Mouse (Mus musculus) neural tube, embryonic 11.5 days (tissue): ENCODE measurements around the gene Alox12b. TPM values are rescaled to one million over a fixed set of nuclear protein-coding genes. Genes with fewer than 3 reads are reported as not detected.

Source experiments
- ATAC-seq: fragments of 200-750 bp; cut with Nextera tagmentation; 2 replicates; pipeline ENCODE4 v1.8.0; 2017; ENCODE audit warnings: moderate number of reproducible peaks, mild to moderate bottlenecking, moderate TSS enrichment, moderate library complexity; ENCODE audit not compliant: insufficient read depth, low FRiP score, low TSS enrichment
- DNase-seq: peaks from one replicate; pipeline ENCODE4 v3.0.0-alpha.2; 2015; ENCODE audit warnings: low spot score
- H3K27ac ChIP-seq: fragments of 300-500 bp; sonication (generic); 2 replicates; pipeline ENCODE4 v1.5.1; 2014; ENCODE audit warnings: low read depth, mild to moderate bottlenecking, low read length
- H3K27me3 ChIP-seq: fragments of 300-500 bp; sonication (generic); 2 replicates; pipeline ENCODE4 v1.6.1; 2014; ENCODE audit warnings: mild to moderate bottlenecking, low read length, mixed read lengths; ENCODE audit not compliant: control insufficient read depth, insufficient read depth
- H3K36me3 ChIP-seq: fragments of 300-500 bp; sonication (generic); 2 replicates; pipeline ENCODE4 v1.6.1; 2014; ENCODE audit warnings: mild to moderate bottlenecking, low read length, moderate library complexity, mixed read lengths; ENCODE audit not compliant: control insufficient read depth, insufficient read depth
- H3K4me1 ChIP-seq: fragments of 300-500 bp; sonication (generic); 2 replicates; pipeline ENCODE4 v1.6.1; 2014; ENCODE audit warnings: low read length, mixed read lengths; ENCODE audit not compliant: control insufficient read depth, insufficient read depth
- H3K4me2 ChIP-seq: fragments of 300-500 bp; sonication (generic); 2 replicates; pipeline ENCODE4 v1.6.1; 2014; ENCODE audit warnings: low read depth, mild to moderate bottlenecking, moderate library complexity
- H3K4me3 ChIP-seq: fragments of 300-500 bp; sonication (generic); 2 replicates; pipeline ENCODE4 v1.5.1; 2014; ENCODE audit warnings: low read depth, low read length
- H3K9ac ChIP-seq: fragments of 300-500 bp; sonication (generic); 2 replicates; pipeline ENCODE4 v1.6.1; 2014; ENCODE audit warnings: mild to moderate bottlenecking, low read length
- H3K9me3 ChIP-seq: fragments of 300-500 bp; sonication (generic); 2 replicates; pipeline ENCODE4 v1.6.1; 2016; ENCODE audit warnings: low read length; ENCODE audit not compliant: control insufficient read depth
- WGBS: fragments of 180-500 bp; shearing (Covaris S2); extraction: QIAGEN DNeasy Blood & Tissue Kit; methylation state at CpG from one replicate; pipeline ENCODE4 v1.1.7; 2014; 5-methylcytosine and 5-hydroxymethylcytosine counted together
- polyA plus RNA-seq: library from polyadenylated mRNA; unstranded; fragments of >200 nt; fragmentation: Nextera tagmentation; extraction: Ambion mirVana; gene quantifications from 2 replicates; pipeline ENCODE4 v1.2.1, GENCODE M21; 2014

The Alox12b gene
- polyA plus RNA-seq, 1 experiment from 2014 or later, result not detected

DNA sequence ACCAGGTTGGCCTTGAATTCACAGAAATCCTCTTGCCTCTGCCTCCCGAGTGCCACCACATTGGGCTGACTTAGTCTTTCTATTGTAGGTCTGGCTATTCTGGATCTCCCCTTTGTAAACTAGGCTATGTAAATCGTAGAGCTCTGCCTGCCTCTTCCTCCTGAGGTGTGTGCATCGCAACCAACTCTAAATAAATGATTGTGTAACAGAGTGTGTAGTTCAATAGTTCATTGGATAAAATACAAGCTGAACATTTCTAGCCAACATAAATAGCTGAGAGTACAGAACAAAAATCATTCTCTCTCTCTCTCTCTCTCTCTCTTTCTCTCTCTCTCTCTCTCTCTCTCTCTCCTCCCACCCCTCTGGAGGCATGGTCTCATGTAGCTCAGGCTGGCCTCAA lies 42.2 kb upstream of the Alox12b start:
- H3K9ac ChIP-seq, result no peak overlapping the region
- no peaks in the 10 kb centered on the region for H3K36me3 ChIP-seq
- H3K4me3 ChIP-seq, result no peak overlapping the region
- DNase-seq (no peak), ATAC-seq (no peak)
- no peaks in the 10 kb centered on the region for H3K9me3 ChIP-seq
- H3K27ac ChIP-seq, result no peak overlapping the region
- WGBS, result 82% methylated on average over 3 of the region's 3 CpGs
- no peak overlapping the region for H3K4me2 ChIP-seq
- H3K27me3 ChIP-seq, result peaks cover 6% of the 10 kb centered on the region; the same call in 1 of the 2 replicates
- peaks cover 11% of the 10 kb centered on the region for H3K4me1 ChIP-seq

DNA sequence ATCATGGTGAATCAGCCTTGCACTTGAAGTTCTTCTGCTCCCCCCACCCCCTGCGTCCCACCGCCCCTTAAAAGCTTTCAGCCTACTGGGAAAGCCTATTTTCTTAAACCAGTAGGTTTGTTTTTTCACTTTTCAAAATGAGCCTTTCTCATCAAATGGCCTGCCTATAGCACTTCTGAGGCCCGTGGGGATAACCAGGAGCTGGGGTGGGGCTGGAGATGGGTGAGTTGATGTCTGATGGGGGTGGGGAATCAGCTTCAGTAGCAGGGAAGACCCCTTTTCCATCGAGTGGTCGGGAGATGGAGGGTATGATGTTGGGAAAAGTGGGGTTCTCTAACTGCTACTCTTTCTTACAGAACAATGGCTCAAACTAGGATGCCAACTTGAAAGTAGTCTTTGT lies 39.9 kb upstream of the Alox12b start:
- Histone ChIP-seq H3K4me3 (no peak overlapping the region), H3K9me3 (no peaks in the 10 kb centered on the region), H3K36me3 (no peaks in the 10 kb centered on the region), H3K4me1 (peaks cover 15% of the 10 kb centered on the region), H3K27ac (no peak overlapping the region), H3K4me2 (peak overlapping the region; percentile 98), H3K27me3 (peaks cover 21% of the 10 kb centered on the region), H3K9ac (no peak overlapping the region)
- DNase-seq (no peak), ATAC-seq (no peak)
- WGBS, result 53% methylated on average over 5 of the region's 5 CpGs

DNA sequence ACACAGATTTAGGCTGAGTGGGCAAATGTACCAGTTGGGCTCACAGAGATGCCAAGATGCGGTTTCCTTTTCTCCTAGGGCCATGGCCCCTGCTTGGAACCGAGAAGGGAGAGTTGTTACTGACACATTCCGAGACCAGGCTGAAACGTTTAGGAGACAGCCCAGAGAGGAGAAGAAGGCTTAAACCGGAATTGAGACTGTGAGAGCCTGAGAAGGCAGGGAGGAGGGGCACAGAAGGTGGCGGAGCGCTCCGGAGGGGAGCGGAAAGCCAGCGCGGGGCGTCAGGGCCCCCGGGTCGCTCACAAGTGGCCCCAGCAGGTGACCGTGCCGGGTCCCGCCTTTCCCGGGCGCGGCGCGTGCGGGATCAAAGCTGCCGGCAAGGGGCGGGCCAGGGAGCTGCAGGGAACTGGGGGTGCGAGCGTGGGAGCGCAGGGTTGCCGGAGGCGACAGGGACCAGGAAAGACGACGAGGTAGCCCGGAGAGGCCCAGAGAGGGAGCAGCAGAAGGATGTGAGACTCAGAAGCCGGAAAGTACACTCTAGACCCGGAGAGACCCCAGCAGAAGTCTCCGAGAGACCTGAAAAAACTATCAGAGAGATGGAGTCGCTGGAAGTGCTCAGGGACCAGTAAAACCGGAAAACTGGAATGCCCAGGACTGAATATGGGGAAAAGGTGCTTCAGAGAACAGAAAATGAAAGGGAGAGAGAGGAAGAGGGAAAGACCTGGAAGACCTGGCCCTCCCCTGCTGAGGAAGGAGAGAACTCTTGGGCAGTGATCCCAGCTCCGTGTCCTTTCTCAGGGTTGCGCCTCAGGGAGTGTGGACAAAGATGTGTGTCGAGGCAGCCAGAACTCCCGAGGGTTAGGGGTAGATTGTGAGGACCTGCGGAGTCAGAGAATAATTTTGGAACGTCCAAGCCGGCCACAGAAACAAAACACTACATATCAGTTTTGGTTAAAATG lies 38.8 kb upstream of the Alox12b start:
- peaks cover 16% of the 10 kb centered on the region for H3K4me1 ChIP-seq
- H3K9ac ChIP-seq, result peak overlapping the region; percentile 66
- H3K36me3 ChIP-seq, result no peaks in the 10 kb centered on the region
- under 1% methylated on average over 45 of the region's 45 CpGs for WGBS
- H3K9me3 ChIP-seq, result no peaks in the 10 kb centered on the region
- peak overlapping the region; percentile 98 for H3K4me2 ChIP-seq
- H3K27me3 ChIP-seq, result peaks cover 21% of the 10 kb centered on the region
- ATAC-seq (no peak), DNase-seq (peak; percentile 55)
- 0 out of 2 replicates have a peak overlapping the region, but pooled peaks have one; percentile 10 for H3K27ac ChIP-seq
- peak overlapping the region; percentile 75 for H3K4me3 ChIP-seq

DNA sequence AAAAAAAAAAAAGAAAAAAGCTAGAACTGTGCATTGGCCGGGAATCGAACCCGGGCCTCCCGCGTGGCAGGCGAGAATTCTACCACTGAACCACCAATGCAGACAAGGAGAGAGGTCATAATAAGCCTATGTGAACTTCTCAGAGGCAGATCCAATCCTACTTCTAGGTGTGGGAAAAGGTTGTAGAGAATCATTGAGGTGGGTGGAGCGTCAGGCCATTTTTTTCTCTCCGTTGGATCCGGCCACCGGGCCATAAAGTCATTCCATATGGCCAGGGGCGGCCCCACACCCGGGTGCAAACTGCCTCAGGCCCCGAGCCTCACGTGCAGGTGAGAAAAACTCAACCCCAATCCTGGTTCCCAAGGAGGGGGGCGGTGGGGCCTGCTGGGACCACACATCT lies 38.0 kb upstream of the Alox12b start:
- Histone ChIP-seq H3K9ac (no peak overlapping the region), H3K27ac (no peak overlapping the region), H3K4me1 (peaks cover 16% of the 10 kb centered on the region), H3K4me3 (peak overlapping the region; percentile 75), H3K36me3 (no peaks in the 10 kb centered on the region), H3K27me3 (peaks cover 21% of the 10 kb centered on the region), H3K9me3 (no peaks in the 10 kb centered on the region), H3K4me2 (peak overlapping the region; percentile 98)
- ATAC-seq (peak; percentile 38; the same call in 1 of the 2 replicates), DNase-seq (peak; percentile 88)
- under 1% methylated on average over 15 of the region's 15 CpGs for WGBS

DNA sequence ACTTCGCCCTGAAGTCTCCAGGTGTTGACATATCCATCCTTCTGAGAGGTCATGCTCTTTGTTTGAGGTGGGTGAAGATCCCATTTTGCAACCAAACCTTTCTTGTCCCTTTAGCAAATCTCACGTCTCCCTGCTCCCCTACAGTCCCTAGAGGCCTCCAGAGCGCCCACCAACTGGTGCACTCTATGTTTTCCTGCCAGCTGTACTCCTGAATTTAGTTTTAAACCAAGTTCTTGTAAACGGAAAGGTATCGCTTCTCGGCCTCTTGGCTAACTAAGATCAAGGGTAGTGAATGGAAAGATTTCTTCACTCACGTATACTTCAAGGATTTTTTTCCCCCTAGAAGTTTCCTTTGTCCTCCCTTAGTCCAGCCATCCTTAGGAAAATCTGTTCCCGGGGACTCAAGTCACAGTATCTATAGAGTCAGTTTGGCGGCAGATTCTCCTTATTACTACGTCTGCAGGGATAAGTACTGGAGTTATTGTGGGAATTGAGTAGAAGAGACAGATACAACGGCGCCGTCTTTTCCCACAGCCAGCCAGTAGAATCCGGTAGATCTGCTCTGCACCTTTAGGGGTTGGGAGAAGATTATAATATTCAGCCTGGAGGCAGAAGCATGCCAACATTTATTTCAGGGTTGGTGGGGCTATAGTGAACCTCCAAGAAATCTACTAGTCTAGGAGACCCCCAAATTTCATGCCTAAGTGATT lies 37.2 kb upstream of the Alox12b start:
- Histone ChIP-seq H3K9ac (no peak overlapping the region), H3K36me3 (no peaks in the 10 kb centered on the region), H3K27me3 (peaks cover 18% of the 10 kb centered on the region), H3K4me2 (peak overlapping the region; percentile 90), H3K4me1 (peaks cover 16% of the 10 kb centered on the region), H3K27ac (no peak overlapping the region), H3K4me3 (peak overlapping the region; percentile 32), H3K9me3 (no peaks in the 10 kb centered on the region)
- 17% methylated on average over 14 of the region's 14 CpGs for WGBS
- ATAC-seq, result no peak
- DNase-seq, result no peak

DNA sequence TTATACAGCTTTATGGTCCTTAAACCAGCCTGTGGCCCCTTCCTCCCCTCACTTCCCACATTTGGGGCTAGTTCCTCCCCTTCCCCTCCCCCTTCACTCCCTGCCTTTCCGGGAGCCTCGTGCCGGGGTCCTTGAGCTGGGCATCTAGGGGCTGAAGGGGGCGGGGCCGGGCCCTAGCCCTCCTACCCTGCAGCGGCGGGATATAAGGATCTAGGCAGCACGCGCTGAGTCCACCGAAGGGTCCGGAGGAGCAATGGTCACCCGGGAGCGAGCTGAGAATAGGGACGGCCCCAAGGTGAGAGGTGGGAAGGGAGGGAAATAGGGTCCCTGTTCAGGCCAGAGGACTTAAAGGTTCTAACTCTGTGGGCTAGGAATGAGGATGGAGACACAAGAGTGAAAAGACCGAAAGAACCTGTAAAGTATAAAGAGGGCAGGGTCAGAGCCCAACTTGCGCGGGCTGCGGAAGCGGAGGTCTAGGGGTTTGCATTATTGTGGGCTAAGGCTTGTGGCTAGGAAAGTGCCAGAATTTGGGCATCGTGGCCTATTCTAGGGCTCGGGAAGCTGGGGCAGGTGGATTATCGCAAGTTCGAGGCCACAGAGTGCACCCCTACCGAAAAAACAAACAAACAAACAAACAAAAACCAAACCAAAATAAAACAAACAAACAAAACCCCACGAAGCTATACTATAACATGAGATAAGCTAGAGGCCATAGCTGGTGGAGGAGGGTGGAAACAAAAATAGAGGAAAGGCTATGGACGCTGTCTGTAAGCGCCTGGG lies 36.4 kb upstream of the Alox12b start, which contains the start of gene Hes7:
Gene Hes7 (plus strand): TSS at position 184 of the 780 bp plus-strand sequence.
- ATAC-seq (no peak), DNase-seq (peak; percentile 50)
- WGBS, result under 1% methylated on average over 27 of the region's 27 CpGs
- no peaks in the 10 kb centered on the region for H3K36me3 ChIP-seq
- no peak within 1 kb of the TSS for H3K27ac ChIP-seq
- peak within 1 kb of the TSS; percentile 43; the same call in 1 of the 2 replicates for H3K9ac ChIP-seq
- H3K9me3 ChIP-seq, result no peaks in the 10 kb centered on the region
- H3K4me1 ChIP-seq, result peaks cover 16% of the 10 kb centered on the region
- peak within 1 kb of the TSS; percentile 90 for H3K4me2 ChIP-seq
- peak within 1 kb of the TSS; percentile 69 for H3K4me3 ChIP-seq
- H3K27me3 ChIP-seq, result peaks cover 18% of the 10 kb centered on the region

DNA sequence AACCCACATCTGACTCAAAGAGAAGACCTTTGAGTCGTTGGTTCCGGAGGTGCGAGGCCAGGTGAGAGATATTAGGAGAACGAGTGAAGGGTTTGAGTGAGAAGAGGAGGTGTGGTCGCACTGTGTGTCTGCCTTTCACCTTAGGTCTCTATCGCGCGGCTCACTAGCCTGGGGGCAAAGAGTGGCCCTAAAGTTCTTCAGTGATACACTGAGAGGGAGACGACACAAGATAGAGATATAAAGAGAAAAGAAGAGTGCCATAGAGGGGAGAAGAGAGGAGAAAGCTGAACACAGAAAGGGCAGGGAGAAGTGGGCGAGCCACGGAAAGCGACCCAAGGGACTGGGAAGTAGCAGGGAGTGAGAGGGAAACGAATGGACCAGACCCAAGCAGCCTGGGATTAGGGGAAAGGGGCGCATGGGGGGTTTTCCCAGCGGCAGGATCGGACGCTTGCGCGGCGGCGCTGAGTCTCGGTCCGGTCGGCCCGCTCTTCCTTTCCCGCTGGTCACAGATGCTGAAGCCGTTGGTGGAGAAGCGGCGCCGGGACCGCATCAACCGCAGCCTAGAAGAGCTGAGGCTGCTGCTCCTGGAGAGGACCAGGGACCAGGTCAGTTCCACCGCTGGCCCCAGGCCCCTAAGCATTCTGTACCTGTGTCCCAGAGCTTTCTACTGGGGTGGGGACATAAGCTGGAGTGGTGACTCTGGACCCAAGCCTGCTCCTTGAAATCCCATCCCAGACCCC lies 35.6 kb upstream of the Alox12b start:
- DNase-seq (peak; percentile 54), ATAC-seq (no peak)
- no peaks in the 10 kb centered on the region for H3K9me3 ChIP-seq
- H3K4me3 ChIP-seq, result peak overlapping the region; percentile 69
- peak overlapping the region; percentile 43; the same call in 1 of the 2 replicates for H3K9ac ChIP-seq
- no peak overlapping the region for H3K27ac ChIP-seq
- peak overlapping the region; percentile 90 for H3K4me2 ChIP-seq
- H3K36me3 ChIP-seq, result no peaks in the 10 kb centered on the region
- H3K27me3 ChIP-seq, result peaks cover 18% of the 10 kb centered on the region
- peaks cover 20% of the 10 kb centered on the region for H3K4me1 ChIP-seq
- under 1% methylated on average over 33 of the region's 33 CpGs for WGBS
